In genomic region chr2:155133011-155133976, GRCm38 (mm10) we compare ENCODE assay signal across 8 mouse cellular contexts. TPM values are rescaled to one million over a fixed set of nuclear protein-coding genes. Genes with fewer than 3 reads are reported as not detected.
DNase-seq lines count a peak whose midpoint lies in the region; ATAC-seq and TF ChIP-seq lines count a peak whose summit lies in the region.

TSS of gene Itch (plus strand) at chr2:155133509.

- ATAC-seq in common myeloid progenitor, adult 5-6 weeks (replicated peaks; ENCODE audit: low read depth, poor library complexity, severe bottlenecking), result peak; percentile 95
- ATAC-seq in hindbrain, postnatal 0 days, result peak; percentile 98
- peak; percentile 95 for ATAC-seq in megakaryocyte, adult 5-6 weeks (ENCODE audit: poor library complexity, severe bottlenecking)

- no peak for TF ChIP-seq CTCF in gastrocnemius, adult 2 months (IDR thresholded peaks at IDR 0.05)
- TF ChIP-seq CTCF in hindbrain, postnatal 0 days (IDR thresholded peaks at IDR 0.05; ENCODE audit: low read depth), result 0 out of 2 replicates have a peak, but pooled peaks have one; percentile 14
- TF ChIP-seq CTCF in left cerebral cortex, adult 2 months (IDR thresholded peaks at IDR 0.05), result no peak; the same call in 1 of the 2 replicates

- peak within 1 kb of the TSS; percentile 93 for H3K27ac ChIP-seq in gastrocnemius, adult 2 months
- peak within 1 kb of the TSS; percentile 92 for H3K27ac ChIP-seq in hindbrain, postnatal 0 days
- H3K27ac ChIP-seq in left cerebral cortex, adult 2 months, result peak within 1 kb of the TSS; percentile 92

- peaks cover 3% of the 10 kb centered on the region; the same call in 1 of the 2 replicates for H3K36me3 ChIP-seq in hindbrain, postnatal 0 days (ENCODE audit: insufficient read depth, low read length)

- H3K4me1 ChIP-seq in hindbrain, postnatal 0 days (ENCODE audit: insufficient read depth, low read length), result peaks cover 9% of the 10 kb centered on the region

- peak; percentile 98 for DNase-seq in ZHBTc4 (ENCODE audit: low read depth, low spot score)
- DNase-seq in gastrocnemius, adult 2 months, result peak; percentile 97
- DNase-seq in hindbrain, postnatal 0 days (ENCODE audit: low spot score), result peak; percentile 97
- DNase-seq in left cerebral cortex, adult 2 months (ENCODE audit: extremely low spot score in 1 of 2, low spot score in 2 of 2), result peak; percentile 90 to 93
- DNase-seq in right cerebral cortex, adult 2 months (ENCODE audit: low spot score in 2 of 2), result peak; percentile 92 to 93
- peak; percentile 93 for DNase-seq in urinary bladder, postnatal 14 days (ENCODE audit: low spot score)

- H3K9ac ChIP-seq in hindbrain, postnatal 0 days (replicated peaks; ENCODE audit: low read length), result peak within 1 kb of the TSS; percentile 95

- H3K4me3 ChIP-seq in gastrocnemius, adult 2 months, result peak within 1 kb of the TSS; percentile 98
- H3K4me3 ChIP-seq in hindbrain, postnatal 0 days (ENCODE audit: low read length), result peak within 1 kb of the TSS; percentile 91
- peak within 1 kb of the TSS; percentile 77 for H3K4me3 ChIP-seq in left cerebral cortex, adult 2 months

- peak within 1 kb of the TSS; percentile 66 for H3K4me2 ChIP-seq in hindbrain, postnatal 0 days (ENCODE audit: low read depth, low read length)

- 3% methylated on average over 55 of the region's 65 CpGs for WGBS in hindbrain, postnatal 0 days

- H3K27me3 ChIP-seq in hindbrain, postnatal 0 days (ENCODE audit: insufficient read depth, low read length), result no peaks in the 10 kb centered on the region

- intact Hi-C loops in gastrocnemius, adult 2 months (cut with DNase I), result loop anchor here (5.0 kb wide), 1 partner anchor 51 kb away; no protein-coding TSS in a partner anchor
- intact Hi-C loops in left cerebral cortex, adult 2 months (cut with DNase I), result loop anchor here (1.0 kb wide), 1 partner anchor 59 kb away; the partner anchor contains the start of gene Ahcy

- H3K9me3 ChIP-seq in hindbrain, postnatal 0 days (ENCODE audit: low read length), result no peaks in the 10 kb centered on the region

RNA-seq across cellular contexts. Expression of gene Itch, which starts in this region (rescaled TPM):
- total RNA-seq in common myeloid progenitor, adult 5-6 weeks (2017), result 48.2 and 64.5 TPM in 2 replicates
- total RNA-seq in gastrocnemius, adult 2 months (2021), result 10 to 100 TPM; 20.1 to 21.6 TPM
- total RNA-seq in hindbrain, postnatal 0 days (2014; rRNA removed), result 31.4 and 32.5 TPM in 2 replicates
- polyA plus RNA-seq in hindbrain, postnatal 0 days (2015; fragmentation: Nextera tagmentation; extraction: Ambion mirVana), result 22.2 and 22.5 TPM in 2 replicates
- 10 to 100 TPM; 50.8 to 53.9 TPM for total RNA-seq in left cerebral cortex, adult 2 months (2021)
- total RNA-seq in megakaryocyte, adult 5-6 weeks (2015), result 74.4 and 87.7 TPM in 2 replicates
- total RNA-seq in megakaryocyte, adult 5-6 weeks (2017), result 97.9 and 102 TPM in 2 replicates

Comparison
In these comparisons a context has a peak if more than half of its experiments do, and no peak if none do; other contexts are left out.
1. Peak in every context shown above with its lines: DNase-seq, ATAC-seq, H3K4me3 ChIP-seq and H3K27ac ChIP-seq.